Mouse (Mus musculus) MEL (cell line): ENCODE results near the gene Hipk4. TPM values are rescaled to one million over a fixed set of nuclear protein-coding genes. Genes with fewer than 3 reads are reported as not detected.
"Not testable (repeated sequence)": the region's sequence is repeated elsewhere in the genome, so short reads cannot be mapped to it uniquely, and the experiment has no call there.

Experiments
- DNase-seq: peaks from one replicate; pipeline ENCODE4 v3.0.0; 2011; ENCODE audit warnings: low read depth, low spot score
- H3K27ac ChIP-seq: 2 replicates; pipeline ENCODE4 v1.5.1; 2012; ENCODE audit warnings: low read depth, mild to moderate bottlenecking, control low read depth, low read length, moderate library complexity; ENCODE audit not compliant: control insufficient read depth
- H3K27me3 ChIP-seq, 2 experiments: fragments of 150-350 bp in 1 of 2; sonication (generic) in 1 of 2; 2 replicates each; pipeline ENCODE4 v1.6.1; 2012; ENCODE audit warnings: low read length in 2 of 2, mild to moderate bottlenecking in 2 of 2, improper control_type of control experiment in 1 of 2, moderate library complexity in 1 of 2; ENCODE audit not compliant: insufficient read depth in 2 of 2, control insufficient read depth in 1 of 2
- H3K36me3 ChIP-seq, 2 experiments: 2 replicates each; pipeline ENCODE4 v1.6.1; 2012 to 2014; ENCODE audit warnings: low read length in 2 of 2, improper control_type of control experiment in 1 of 2, inconsistent platforms in 1 of 2, mild to moderate bottlenecking in 1 of 2; ENCODE audit not compliant: insufficient read depth in 2 of 2, control insufficient read depth in 1 of 2
- H3K4me1 ChIP-seq, 2 experiments: fragments of 150-350 bp in 1 of 2; sonication (generic) in 1 of 2; 2 replicates each; pipeline ENCODE4 v1.6.1; 2012; ENCODE audit warnings: low read length in 2 of 2, improper control_type of control experiment in 1 of 2, mild to moderate bottlenecking in 1 of 2; ENCODE audit not compliant: insufficient read depth in 2 of 2, control insufficient read depth in 1 of 2
- H3K4me3 ChIP-seq, 2 experiments: fragments of 150-350 bp in 1 of 2; sonication (generic) in 1 of 2; 2 replicates each; pipeline ENCODE4 v1.5.1; 2012; ENCODE audit warnings: low read depth in 2 of 2, low read length in 2 of 2, mild to moderate bottlenecking in 2 of 2, moderate library complexity in 2 of 2, control low read depth in 1 of 2, improper control_type of control experiment in 1 of 2; ENCODE audit not compliant: control insufficient read depth in 1 of 2, insufficient read depth in 1 of 2
- H3K79me2 ChIP-seq: 2 replicates; pipeline ENCODE4 v1.6.1; 2012; ENCODE audit warnings: mild to moderate bottlenecking, low read length, moderate library complexity; ENCODE audit not compliant: control insufficient read depth, poor library complexity, insufficient read depth
- H3K9ac ChIP-seq: 2 replicates; pipeline ENCODE4 v1.6.1; 2012; ENCODE audit warnings: low read depth, mild to moderate bottlenecking, control low read depth, low read length, moderate library complexity; ENCODE audit not compliant: control insufficient read depth, poor library complexity, severe bottlenecking
- H3K9me3 ChIP-seq: fragments of 150-350 bp; sonication (generic); replicated peaks from 2 replicates; pipeline ENCODE4 v1.6.1; 2012; ENCODE audit warnings: mild to moderate bottlenecking, low read length, improper control_type of control experiment, moderate library complexity; ENCODE audit not compliant: insufficient read depth
- BHLHE40 ChIP-seq: IDR thresholded peaks from 2 replicates; pipeline ENCODE4 v1.6.1; 2012; ENCODE audit warnings: low read depth, mild to moderate bottlenecking, inconsistent platforms, low read length, improper control_type of control experiment, borderline replicate concordance
- CHD1 ChIP-seq: IDR thresholded peaks from 2 replicates; pipeline ENCODE4 v1.6.1; 2012; ENCODE audit warnings: low read depth, mild to moderate bottlenecking, inconsistent platforms, low read length, improper control_type of control experiment
- ELF1 ChIP-seq: IDR thresholded peaks from 2 replicates; pipeline ENCODE4 v1.6.1; 2014; ENCODE audit warnings: low read depth, mild to moderate bottlenecking, inconsistent platforms, low read length, improper control_type of control experiment, moderate library complexity
- EP300 ChIP-seq, 2 experiments: IDR thresholded peaks; 2 replicates each; pipeline ENCODE4 v1.6.1; 2011; ENCODE audit warnings: improper control_type of control experiment in 2 of 2, low read length in 2 of 2, low read depth in 1 of 2, mild to moderate bottlenecking in 1 of 2
- GABPA ChIP-seq: IDR thresholded peaks from 2 replicates; pipeline ENCODE4 v1.6.1; 2012; ENCODE audit warnings: low read depth, mild to moderate bottlenecking, inconsistent platforms, low read length, improper control_type of control experiment, moderate library complexity
- HCFC1 ChIP-seq: IDR thresholded peaks from 2 replicates; pipeline ENCODE4 v1.6.1; 2012; ENCODE audit warnings: low read depth, mild to moderate bottlenecking, inconsistent platforms, low read length, improper control_type of control experiment, moderate library complexity
- JUND ChIP-seq: IDR thresholded peaks from 2 replicates; pipeline ENCODE4 v1.6.1; 2011; ENCODE audit warnings: low read depth, mild to moderate bottlenecking, improper control_type of control experiment, low read length
- MAFK ChIP-seq: IDR thresholded peaks from 2 replicates; pipeline ENCODE4 v1.6.1; 2011; ENCODE audit warnings: low read depth, mild to moderate bottlenecking, low read length, improper control_type of control experiment, borderline replicate concordance
- MAX ChIP-seq: IDR thresholded peaks from 2 replicates; pipeline ENCODE4 v1.6.1; 2011; ENCODE audit warnings: low read length, improper control_type of control experiment
- MAZ ChIP-seq: IDR thresholded peaks from 2 replicates; pipeline ENCODE4 v1.6.1; 2012; ENCODE audit warnings: low read depth, mild to moderate bottlenecking, inconsistent platforms, low read length, improper control_type of control experiment
- MEF2A ChIP-seq: IDR thresholded peaks from 2 replicates; pipeline ENCODE4 v1.6.1; 2014; ENCODE audit warnings: low read depth, mild to moderate bottlenecking, inconsistent platforms, low read length, improper control_type of control experiment; ENCODE audit not compliant: poor library complexity, insufficient replicate concordance, severe bottlenecking; ENCODE audit errors: extremely low read depth
- MXI1 ChIP-seq: IDR thresholded peaks from 2 replicates; pipeline ENCODE4 v1.6.1; 2011; ENCODE audit warnings: mild to moderate bottlenecking, low read depth, low read length, improper control_type of control experiment
- MYB ChIP-seq: IDR thresholded peaks from 2 replicates; pipeline ENCODE4 v1.6.1; 2011; ENCODE audit warnings: mild to moderate bottlenecking, low read depth, low read length, improper control_type of control experiment
- MYC ChIP-seq: IDR thresholded peaks from 2 replicates; pipeline ENCODE4 v1.6.1; 2011; ENCODE audit warnings: low read depth, mild to moderate bottlenecking, low read length, improper control_type of control experiment, moderate library complexity
- NELFE ChIP-seq: IDR thresholded peaks from 2 replicates; pipeline ENCODE4 v1.6.1; 2011; ENCODE audit warnings: low read depth, low read length, improper control_type of control experiment
- POLR2AphosphoS2 ChIP-seq: IDR thresholded peaks from 2 replicates; pipeline ENCODE4 v1.6.1; 2011; ENCODE audit warnings: low read length, improper control_type of control experiment
- POLR2AphosphoS5 ChIP-seq: IDR thresholded peaks from 2 replicates; pipeline ENCODE4 v1.6.1; 2012; ENCODE audit warnings: low read depth, borderline replicate concordance, mild to moderate bottlenecking, inconsistent platforms, low read length, moderate library complexity, mixed read lengths
- RAD21 ChIP-seq: IDR thresholded peaks from 2 replicates; pipeline ENCODE4 v1.6.1; 2011; ENCODE audit warnings: mild to moderate bottlenecking, low read depth, low read length, improper control_type of control experiment
- RCOR1 ChIP-seq: IDR thresholded peaks from 2 replicates; pipeline ENCODE4 v1.6.1; 2012; ENCODE audit warnings: low read depth, mild to moderate bottlenecking, inconsistent platforms, low read length, improper control_type of control experiment
- SIN3A ChIP-seq: IDR thresholded peaks from 2 replicates; pipeline ENCODE4 v1.6.1; 2012; ENCODE audit warnings: low read length, improper control_type of control experiment, inconsistent platforms
- TBP ChIP-seq: IDR thresholded peaks from 2 replicates; pipeline ENCODE4 v1.8.0; 2011; ENCODE audit warnings: low read depth, low read length, improper control_type of control experiment
- TCF12 ChIP-seq: IDR thresholded peaks from 2 replicates; pipeline ENCODE4 v1.6.1; 2014; ENCODE audit warnings: low read depth, mild to moderate bottlenecking, inconsistent platforms, low read length, improper control_type of control experiment, moderate library complexity
- USF2 ChIP-seq, 2 experiments: IDR thresholded peaks; 2 replicates each; pipeline ENCODE4 v1.6.1; 2011 to 2012; ENCODE audit warnings: improper control_type of control experiment in 2 of 2, low read length in 2 of 2, borderline replicate concordance in 1 of 2, inconsistent platforms in 1 of 2, low read depth in 1 of 2, mild to moderate bottlenecking in 1 of 2; ENCODE audit not compliant: insufficient read depth in 1 of 2
- ZC3H11A ChIP-seq: IDR thresholded peaks from 2 replicates; pipeline ENCODE4 v1.6.1; 2012; ENCODE audit warnings: low read depth, mild to moderate bottlenecking, inconsistent platforms, low read length, improper control_type of control experiment
- ZMIZ1 ChIP-seq: IDR thresholded peaks from 2 replicates; pipeline ENCODE4 v1.6.1; 2012; ENCODE audit warnings: low read depth, mild to moderate bottlenecking, inconsistent platforms, low read length, improper control_type of control experiment, moderate library complexity
- polyA plus RNA-seq, 2 experiments: library from polyadenylated mRNA; stranded (reverse) in 1 of 2; unstranded in 1 of 2; fragments of >175 nt in 1 of 2; fragments of >200 nt in 1 of 2; gene quantifications; 2 replicates each; pipeline versions ENCODE4 v1.2.1 to v1.2.4; 2012; ENCODE audit warnings: low replicate concordance in 2 of 2, low read depth in 1 of 2; ENCODE audit not compliant: insufficient read length in 2 of 2, insufficient read depth in 1 of 2, missing spikeins in 1 of 2
- total RNA-seq: library from RNA; depleted of rRNA; stranded (reverse); fragments of 300-350 nt; gene quantifications from 2 replicates; pipeline ENCODE4 v1.2.3, GENCODE M21; 2012

The Hipk4 gene
- total and polyA plus RNA-seq, 3 experiments, result 0.26 TPM; not detected in 2

DNA sequence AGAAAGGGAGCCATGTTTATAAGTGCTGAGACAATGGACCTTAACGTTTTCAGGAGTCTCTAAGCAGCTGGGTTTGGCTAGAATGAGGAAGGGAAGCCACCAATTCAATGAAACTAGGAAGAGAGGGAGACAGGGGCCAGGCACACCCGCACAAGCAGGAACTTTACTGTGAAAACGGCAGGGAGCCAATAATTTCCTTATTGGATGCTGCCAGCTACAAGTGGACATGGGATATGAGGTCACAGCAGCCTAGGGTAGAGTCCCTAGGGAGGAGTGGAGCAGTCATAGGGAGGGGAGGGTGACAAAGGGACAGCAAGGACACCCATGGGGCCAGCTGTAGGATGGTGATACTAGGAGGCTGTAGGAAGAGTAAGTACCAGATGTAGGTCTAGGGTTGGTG lies 30.0 kb upstream of the Hipk4 start:
- TF ChIP-seq TCF12 (no peak), MAX (no peak), TBP (no peak), BHLHE40 (no peak), RCOR1 (no peak), RAD21 (no peak), MAFK (no peak), USF2 (IDR thresholded peaks at IDR 0.05; ENCODE audit: borderline replicate concordance in 1 of 2, insufficient read depth in 1 of 2, low read depth in 1 of 2, low read length in 2 of 2) (no peak), ELF1 (no peak), JUND (no peak), SIN3A (no peak), POLR2AphosphoS2 (no peak), GABPA (no peak), MEF2A (no peak), HCFC1 (no peak), MAZ (no peak)
- Histone ChIP-seq H3K9ac (no peak overlapping the region), H3K4me1 (peaks cover 10 to 21% of the 10 kb centered on the region in 2 experiments), H3K27me3 (no peaks in the 10 kb centered on the region), H3K9me3 (no peaks in the 10 kb centered on the region), H3K79me2 (peaks cover 6% of the 10 kb centered on the region), H3K36me3 (peaks cover 0 to 19% of the 10 kb centered on the region in 2 experiments; a peak in 2 of 4 replicates), H3K4me3 (no peak overlapping the region), H3K27ac (no peak overlapping the region)
- DNase-seq, result no peak

GRCm38 (mm10) chr7:27493450-27493849 lies 29.6 kb upstream of the Hipk4 start:
- DNase-seq, result no peak
- Histone ChIP-seq H3K27ac (no peak overlapping the region), H3K79me2 (peaks cover 6% of the 10 kb centered on the region), H3K4me3 (no peak overlapping the region), H3K36me3 (peaks cover 0 to 15% of the 10 kb centered on the region in 2 experiments; a peak in 2 of 4 replicates), H3K9me3 (no peaks in the 10 kb centered on the region), H3K4me1 (peaks cover 8 to 16% of the 10 kb centered on the region in 2 experiments), H3K9ac (no peak overlapping the region), H3K27me3 (no peaks in the 10 kb centered on the region)
- no peak for TF ChIP-seq MYC
- no peak for TF ChIP-seq NELFE
- TF ChIP-seq CHD1, result no peak
- no peak for TF ChIP-seq ZC3H11A
- no peak for TF ChIP-seq MXI1
- TF ChIP-seq ZMIZ1, result no peak
- no peak for TF ChIP-seq POLR2AphosphoS5
- TF ChIP-seq JUND, result no peak
- no peak for TF ChIP-seq POLR2AphosphoS2
- no peak for TF ChIP-seq MYB
- TF ChIP-seq EP300 (IDR thresholded peaks at IDR 0.05; ENCODE audit: low read depth in 1 of 2, low read length in 2 of 2), result no peak
- TF ChIP-seq USF2 (IDR thresholded peaks at IDR 0.05; ENCODE audit: borderline replicate concordance in 1 of 2, insufficient read depth in 1 of 2, low read depth in 1 of 2, low read length in 2 of 2), result no peak

- Histone ChIP-seq H3K4me1 (peaks cover 8 to 14% of the 10 kb centered on the region in 2 experiments), H3K36me3 (peaks cover 0 to 11% of the 10 kb centered on the region in 2 experiments; a peak in 2 of 4 replicates)
- peak; percentile 29 for DNase-seq
- H3K79me2 ChIP-seq, H3K4me3 ChIP-seq, H3K27ac ChIP-seq, H3K9me3 ChIP-seq, H3K9ac ChIP-seq, H3K27me3 ChIP-seq: not testable (repeated sequence)
Observed at GRCm38 (mm10) chr7:27494659-27495367, 28.3 kb upstream of the Hipk4 start.
